Mouse (Mus musculus) kidney, postnatal 36 days (tissue): ENCODE data around the gene Adgrl4.

ENCODE experiments used
- DNase-seq, 2 experiments: peaks; one replicate each; pipeline ENCODE4 v3.0.0; 2021 to 2022; ENCODE audit warnings: mixed read lengths in 2 of 2

Adgrl4 gene

GRCm38 (mm10) chr3:151437693-151438092, at the start of gene Adgrl4:
TSS of gene Adgrl4 (plus strand) at chr3:151437887.
- DNase-seq = peak; percentile 70 to 74

- DNase-seq = no peak
Observed at GRCm38 (mm10) chr3:151390912-151391311, 46.8 kb upstream of the Adgrl4 start.

- DNase-seq = no peak
Observed at GRCm38 (mm10) chr3:151392891-151393290, 44.8 kb upstream of the Adgrl4 start.

DNA sequence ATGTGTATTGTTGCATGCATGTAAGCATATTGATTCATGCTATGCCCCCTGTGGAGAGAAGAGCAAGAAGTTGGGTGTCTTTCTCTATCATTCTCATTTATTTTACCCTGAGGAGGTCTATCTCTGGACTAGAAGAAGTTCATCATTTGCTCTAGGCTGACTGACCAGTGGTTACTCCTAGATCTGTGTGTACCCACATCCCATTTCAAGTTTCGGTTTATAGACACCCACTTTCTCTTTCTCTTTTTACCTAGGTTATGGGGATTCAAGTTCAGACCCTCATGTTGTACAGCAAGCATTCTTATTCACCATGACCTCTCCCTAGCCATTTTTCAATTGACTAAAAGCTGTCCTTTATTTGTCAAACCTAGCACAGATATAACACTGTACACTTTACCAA, 44.4 kb upstream of the Adgrl4 start:
- no peak for DNase-seq

DNA sequence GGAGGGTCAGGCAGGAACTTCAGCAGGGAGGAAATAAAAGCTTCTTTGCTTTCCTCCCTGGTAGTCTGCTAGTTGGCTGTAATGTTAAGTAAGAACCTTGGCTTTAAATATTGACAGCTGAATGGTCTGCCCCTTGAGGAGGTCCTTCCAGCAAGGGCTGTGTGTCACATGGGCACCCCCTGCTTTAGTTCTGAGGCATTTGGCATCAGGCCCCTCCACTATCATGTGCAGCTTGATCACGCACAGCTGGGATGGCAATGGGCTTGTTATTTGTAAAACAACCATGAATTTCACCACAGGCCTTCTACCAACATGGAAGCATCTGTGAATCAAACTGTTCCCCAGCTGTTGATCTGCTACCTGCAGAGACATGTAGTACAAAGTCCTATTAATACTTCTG, 38.4 kb upstream of the Adgrl4 start:
- no peak for DNase-seq

- DNase-seq = no peak
Observed at GRCm38 (mm10) chr3:151411031-151411430, 26.7 kb upstream of the Adgrl4 start.

DNA sequence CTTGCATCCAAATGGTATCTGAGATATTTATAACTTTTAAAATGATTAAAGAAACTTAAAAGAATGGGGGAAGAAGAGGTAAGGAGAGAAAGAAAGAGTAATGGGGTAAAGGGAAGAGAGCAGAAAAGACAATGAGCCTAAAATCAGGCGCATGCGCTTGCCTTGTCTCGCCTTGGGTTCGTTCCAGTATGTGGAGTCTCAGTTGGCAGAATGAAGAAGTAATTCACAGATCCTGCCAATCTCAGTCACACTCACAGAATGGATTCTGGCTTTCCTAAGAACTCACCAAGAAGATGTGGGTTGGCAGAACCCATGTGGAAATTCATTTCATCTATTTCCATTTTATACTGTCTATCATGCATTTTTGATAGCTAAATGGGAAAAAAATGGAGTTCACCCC, 26.2 kb upstream of the Adgrl4 start:
- DNase-seq = no peak

DNA sequence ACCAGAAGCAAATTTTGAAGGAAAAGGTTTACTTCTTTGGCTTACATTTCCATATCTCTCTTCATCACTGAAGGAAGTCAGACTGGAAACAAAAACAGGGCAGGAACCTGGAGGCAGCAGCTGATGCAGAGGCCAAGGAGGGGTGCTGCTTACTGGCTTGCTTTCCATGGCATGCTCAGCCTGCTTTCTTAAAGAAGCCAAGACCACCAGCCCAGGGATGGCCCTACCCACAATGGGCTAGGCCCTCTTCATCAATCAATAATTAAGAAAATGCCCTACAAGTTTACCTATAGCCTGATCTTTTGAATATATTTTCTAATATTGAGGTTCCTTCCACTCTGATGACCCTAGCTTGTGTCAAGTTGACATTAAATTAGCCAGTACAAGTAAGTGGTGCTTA, 20.8 kb upstream of the Adgrl4 start:
- DNase-seq = no peak

DNA sequence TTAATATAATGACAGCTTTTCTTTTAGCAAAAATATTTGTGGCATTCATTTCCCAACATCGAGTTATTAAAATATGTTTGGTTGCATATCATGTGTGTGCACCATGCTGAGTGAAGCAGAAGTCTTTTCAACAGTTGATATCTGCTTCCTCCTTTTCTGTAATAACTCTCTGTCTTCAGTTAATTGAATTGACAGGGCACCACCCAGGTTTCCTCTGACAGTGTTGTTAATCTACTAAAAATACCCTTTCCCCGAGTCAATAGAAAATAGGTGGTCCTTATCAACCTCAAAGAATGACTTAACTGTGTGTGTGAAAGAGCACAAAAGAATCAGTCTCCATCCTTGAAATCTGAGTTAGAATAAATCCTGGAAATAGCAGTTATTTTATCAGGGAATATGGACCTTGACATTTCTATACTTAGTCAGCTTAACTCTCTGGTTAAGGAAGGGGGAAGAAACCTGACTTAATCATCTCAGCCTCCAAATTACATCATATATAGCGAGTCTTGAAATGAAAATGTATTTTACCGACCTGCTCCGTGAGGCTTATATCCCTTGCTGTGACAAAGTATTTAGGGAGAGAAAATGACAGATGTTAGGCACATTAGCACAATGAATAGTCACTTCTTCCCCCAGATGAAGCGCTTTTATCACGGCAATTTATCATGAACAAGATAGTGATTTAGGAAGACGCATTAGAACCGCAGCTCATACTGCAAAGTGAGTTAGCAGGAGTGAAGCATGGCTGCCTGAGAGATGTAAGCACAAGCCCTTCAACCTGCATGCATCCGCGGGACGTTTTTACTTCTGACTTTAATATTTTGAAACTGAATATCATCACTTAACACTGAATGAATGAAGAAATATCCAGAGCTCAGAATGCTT, 19.8 kb upstream of the Adgrl4 start:
- peak in 1 of 2 experiments; percentile 13 for DNase-seq

DNA sequence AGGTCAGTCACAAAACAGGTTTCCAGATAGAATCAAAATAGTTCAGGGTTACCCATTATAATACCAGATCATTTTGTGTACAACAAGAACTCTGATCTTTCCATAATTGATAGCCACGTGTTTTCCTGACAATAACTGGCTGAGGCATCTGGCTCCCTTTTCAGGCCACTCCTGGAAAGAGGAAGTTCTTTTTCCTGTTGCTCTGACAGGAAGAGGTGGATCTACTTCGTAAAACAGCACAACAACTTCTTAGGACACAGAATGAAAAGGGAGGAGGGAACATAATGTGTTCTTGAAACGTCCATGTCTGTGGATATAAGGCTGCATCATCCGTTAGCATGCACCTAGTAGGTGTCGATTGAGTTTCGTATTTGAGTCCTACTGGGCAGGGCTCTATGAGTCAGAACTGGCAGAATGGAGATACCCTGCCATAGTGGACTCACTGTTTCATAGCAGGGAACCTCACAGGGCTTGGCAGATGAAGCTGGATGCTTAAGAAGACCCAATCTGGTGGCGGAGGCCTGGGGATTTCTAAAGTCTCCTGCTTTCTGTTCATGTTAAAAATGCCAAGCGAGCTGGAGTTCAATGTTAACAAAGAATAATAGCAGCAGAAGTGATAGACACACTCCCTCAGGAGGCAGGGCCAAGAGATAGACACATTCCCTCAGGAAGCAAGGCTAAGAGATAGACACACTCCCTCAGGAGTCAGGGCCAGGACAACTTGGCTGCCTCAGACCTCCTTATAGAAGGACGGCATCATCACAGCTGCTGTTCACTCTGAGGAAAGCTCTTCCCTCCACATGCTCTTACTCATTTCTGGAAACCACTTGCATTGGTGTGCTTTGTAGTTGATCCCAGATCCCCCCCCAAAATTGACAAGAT, 13.1 kb upstream of the Adgrl4 start:
- DNase-seq = peak; percentile 19 to 62

DNA sequence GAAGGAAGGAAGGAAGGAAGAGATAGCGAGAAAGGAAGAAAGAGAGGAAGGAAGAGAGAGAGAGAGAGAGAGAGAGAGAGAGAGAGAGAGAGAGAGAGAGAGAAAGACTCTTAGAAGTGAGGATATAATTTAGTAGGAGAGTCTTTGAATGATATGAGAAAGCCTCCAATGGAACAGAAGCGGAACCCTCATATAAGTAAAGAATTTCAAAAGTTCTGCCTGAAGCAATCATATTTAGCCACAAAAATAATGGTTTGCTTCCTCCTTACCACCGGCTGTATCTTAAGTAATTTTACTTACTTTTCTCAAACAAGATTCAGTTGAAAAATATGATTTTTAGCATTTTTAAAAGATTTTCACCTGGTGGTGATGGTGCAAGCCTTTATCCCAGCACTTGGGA, 7.6 kb upstream of the Adgrl4 start:
- DNase-seq = no peak

DNA sequence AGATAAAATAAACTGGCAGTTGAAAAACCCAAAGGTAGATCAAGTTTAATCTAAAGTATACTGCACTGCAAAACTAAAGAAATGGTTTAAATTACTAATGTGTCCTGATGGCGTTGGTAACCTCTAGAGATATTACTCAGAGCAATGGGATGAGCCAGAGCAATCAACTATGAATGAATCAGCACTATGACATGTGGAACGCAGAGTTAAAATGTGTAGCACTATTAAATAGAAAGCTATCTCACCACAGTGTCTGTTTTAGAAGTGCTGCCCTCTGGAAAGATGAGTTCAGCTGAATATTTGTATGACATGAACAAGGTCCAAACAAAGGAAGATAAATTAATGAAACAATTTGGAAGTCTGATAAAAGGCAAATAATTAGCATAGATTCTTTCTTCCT, 6.2 kb upstream of the Adgrl4 start:
- no peak for DNase-seq

DNA sequence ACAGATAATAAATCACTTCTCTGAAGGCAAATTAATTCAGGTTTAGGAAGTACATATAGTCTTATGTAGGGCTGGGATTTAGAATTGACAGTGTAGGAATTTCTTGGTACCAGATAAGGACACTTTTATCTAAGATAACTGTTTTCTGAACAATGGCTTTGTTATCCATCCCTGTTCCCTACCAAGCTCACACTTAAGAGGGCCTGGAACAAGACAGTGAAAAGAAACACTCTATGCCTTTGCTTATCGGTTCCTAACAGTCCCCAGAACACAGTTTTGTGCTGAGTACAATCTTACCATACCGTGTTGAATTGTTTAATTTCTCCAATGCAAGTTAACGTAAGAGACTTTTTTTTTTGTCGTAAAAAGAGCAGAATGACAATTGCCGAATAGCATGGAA, 677 bp downstream of the Adgrl4 start:
- no peak for DNase-seq

DNA sequence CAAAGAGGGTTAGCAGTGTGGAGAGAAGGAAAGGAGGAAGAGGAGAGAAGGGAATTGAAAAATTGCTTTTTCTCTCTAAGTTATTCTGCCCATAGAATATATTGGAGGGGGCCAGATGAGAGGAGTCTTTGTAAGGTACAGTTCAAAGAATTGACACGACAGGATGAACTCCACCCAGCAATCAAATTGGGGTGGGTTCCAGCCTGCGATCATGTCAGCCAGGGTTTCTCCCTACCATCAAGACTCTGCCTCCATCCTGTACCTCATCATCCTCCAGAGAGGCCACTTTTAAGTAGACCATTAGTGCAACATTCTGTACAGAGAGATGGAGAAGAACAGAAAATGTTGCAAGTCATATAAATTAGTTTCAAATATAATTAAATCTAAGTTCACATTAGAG, 2.3 kb downstream of the Adgrl4 start:
- peak in 1 of 2 experiments; percentile 41 for DNase-seq

- no peak for DNase-seq
Observed at GRCm38 (mm10) chr3:151442026-151442425, 4.3 kb downstream of the Adgrl4 start.

DNA sequence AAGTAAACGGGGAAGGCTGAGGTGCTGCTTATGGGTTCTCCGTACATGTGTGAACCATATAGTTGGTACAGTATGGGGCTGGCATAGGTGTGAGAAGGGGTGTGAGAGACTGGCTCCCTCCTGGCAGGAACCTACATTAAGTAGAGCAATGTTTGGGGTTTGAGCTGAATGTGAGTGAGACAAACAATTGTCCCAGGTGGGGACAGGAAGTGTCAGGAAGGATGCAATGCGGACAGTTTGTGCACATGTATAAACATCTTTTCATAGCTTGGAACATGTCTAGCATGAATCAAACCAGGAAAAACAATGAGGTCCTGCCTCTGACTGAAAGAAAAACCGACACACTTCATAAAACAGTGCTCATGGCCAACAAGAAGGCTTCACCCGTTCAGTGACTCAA, 5.8 kb downstream of the Adgrl4 start:
- DNase-seq = peak in 1 of 2 experiments; percentile 45

DNA sequence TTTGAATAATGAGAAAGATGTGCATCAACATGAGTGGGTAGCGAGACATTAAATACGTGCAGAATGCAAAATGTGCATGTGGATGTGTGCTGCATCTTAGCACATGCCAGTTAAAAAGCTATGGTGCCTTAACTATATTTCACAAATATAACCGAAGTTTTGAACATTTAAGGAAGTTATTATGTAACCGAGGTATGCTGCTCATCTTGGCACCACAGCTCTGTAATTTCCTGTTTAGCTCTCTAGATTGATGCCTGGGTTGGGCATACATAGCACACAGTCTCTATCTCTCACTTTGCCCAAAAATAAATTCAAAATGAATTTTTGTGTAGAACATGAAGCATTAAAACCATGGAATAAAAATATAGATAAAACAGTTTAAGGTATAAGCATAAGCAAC, 6.6 kb downstream of the Adgrl4 start:
- no peak for DNase-seq

GRCm38 (mm10) chr3:151445936-151446335, 8.2 kb downstream of the Adgrl4 start:
- peak in 1 of 2 experiments; percentile 24 for DNase-seq

DNA sequence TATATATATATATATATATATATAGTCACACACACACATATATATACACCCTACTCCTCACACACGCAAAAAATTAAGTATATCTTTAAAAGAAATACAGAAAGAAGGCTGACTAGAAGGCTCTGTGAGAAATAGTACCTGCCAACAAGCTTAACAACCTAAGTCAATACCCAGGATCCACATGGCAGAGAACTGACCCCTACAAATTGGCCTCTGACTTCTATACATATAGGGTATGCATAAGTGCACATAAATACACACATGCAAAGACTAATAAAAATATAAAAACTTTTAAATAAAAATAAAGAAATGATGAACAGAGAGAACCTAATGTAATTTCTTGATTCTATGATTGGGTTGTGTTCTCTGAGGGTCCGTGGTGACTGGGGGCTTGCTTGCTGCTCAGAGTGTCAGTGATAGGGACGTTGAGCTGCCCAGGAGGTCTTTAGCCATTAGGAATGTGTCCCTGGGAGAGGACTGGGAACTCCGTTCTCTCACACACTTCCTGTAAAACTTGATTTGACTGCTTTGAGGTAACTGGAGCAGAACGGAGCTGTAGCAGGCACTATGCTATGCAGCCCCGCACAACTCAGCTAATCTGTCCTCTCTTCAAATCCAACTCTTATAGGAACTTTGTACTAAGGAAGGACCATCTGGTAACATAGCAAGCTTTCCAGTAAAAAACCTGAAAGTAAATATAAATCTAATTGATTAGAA, 17.5 kb downstream of the Adgrl4 start:
- no peak for DNase-seq

GRCm38 (mm10) chr3:151459430-151460190, 21.9 kb downstream of the Adgrl4 start:
- DNase-seq = no peak

GRCm38 (mm10) chr3:151465215-151465614, 27.5 kb downstream of the Adgrl4 start:
- no peak for DNase-seq

- no peak for DNase-seq
Observed at GRCm38 (mm10) chr3:151488853-151489252, 51.2 kb downstream of the Adgrl4 start.
